Mouse (Mus musculus) olfactory bulb, adult 2 months (tissue): ENCODE measurements at regions not wholly inside any gene's neighbourhood (a gene's known extent, or its start where the extent isn't known, plus 50 kb on each side); places are given as distances from the start of the nearest gene placed in this dataset.

Experiments used
- CTCF ChIP-seq: fragments of 200-500 bp; IDR thresholded peaks from 2 replicates; pipeline ENCODE4 v1.5.1; 2012; ENCODE audit warnings: low read depth, mild to moderate bottlenecking, low read length, moderate library complexity; ENCODE audit not compliant: insufficient read depth
- POLR2A ChIP-seq: fragments of 200-500 bp; IDR thresholded peaks from 2 replicates; pipeline ENCODE4 v1.6.1; 2012; ENCODE audit warnings: mild to moderate bottlenecking, low read depth, low read length, moderate library complexity; ENCODE audit not compliant: insufficient read depth

DNA sequence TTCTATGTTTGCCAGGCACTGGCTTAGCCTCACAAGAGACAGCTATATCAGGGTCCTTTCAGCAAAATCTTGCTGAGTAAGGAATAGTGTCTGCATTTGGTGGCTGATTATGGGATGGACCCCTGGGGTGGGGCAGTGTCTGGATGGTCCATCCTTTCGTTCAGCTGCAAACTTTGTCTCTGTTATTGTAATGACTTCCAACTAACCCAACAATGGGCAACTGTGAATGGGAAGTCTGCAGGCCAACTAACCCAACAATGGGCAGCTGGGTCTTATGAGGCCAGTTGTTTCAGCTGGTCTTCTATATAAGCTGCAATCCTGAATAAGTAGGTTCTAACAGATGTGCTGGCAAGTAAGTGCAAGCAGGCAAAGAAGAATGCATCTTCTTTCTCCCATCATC is 304.0 kb upstream of the Eci2 start:
- no peak for TF ChIP-seq POLR2A
- no peak for TF ChIP-seq CTCF
